Mouse (Mus musculus): ENCODE measurements around the gene Fbxo46. TPM values are rescaled to one million over a fixed set of nuclear protein-coding genes. Genes with fewer than 3 reads are reported as not detected.

Gene Fbxo46
- polyA plus RNA-seq, 1 experiment from 2014 or later = 3.6 TPM

- no peak for ATAC-seq
- WGBS (ENCODE audit: insufficient replicate concordance) = 26% methylated on average over 8 of the region's 8 CpGs
Measured at GRCm38 (mm10) chr7:19171831-19172230, 52.2 kb downstream of the Fbxo46 start.

DNA sequence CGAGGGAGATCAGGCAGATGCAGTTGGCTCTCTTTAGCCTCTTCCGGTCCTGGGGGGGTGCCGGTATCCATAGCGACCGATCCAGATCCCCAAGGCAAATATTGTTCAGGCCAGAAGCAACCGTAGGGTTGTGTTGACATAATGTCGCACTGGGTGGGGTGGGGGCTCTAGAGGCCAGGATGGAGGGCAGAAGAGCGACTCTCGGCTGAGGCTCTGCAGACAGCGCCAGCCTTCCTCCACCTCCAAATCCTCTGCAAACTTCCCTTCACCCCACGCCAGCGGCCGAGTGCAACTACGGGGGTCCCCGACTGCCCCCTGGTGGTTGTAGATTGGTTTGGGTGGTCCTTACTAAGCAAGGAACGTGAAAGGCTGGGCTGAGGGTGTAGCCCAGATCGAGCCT is 53.2 kb downstream of the Fbxo46 start:
- Histone ChIP-seq H3K9ac (replicated peaks) (no peak overlapping the region), H3K9me3 (ENCODE audit: low read length) (no peaks in the 10 kb centered on the region), H3K27me3 (ENCODE audit: insufficient read depth, low read length) (peaks cover 29% of the 10 kb centered on the region), H3K27ac (ENCODE audit: low read depth) (no peak overlapping the region), H3K4me3 (ENCODE audit: low read depth, low read length) (no peak overlapping the region), H3K4me1 (ENCODE audit: insufficient read depth) (peaks cover 3% of the 10 kb centered on the region; the same call in 1 of the 2 replicates), H3K4me2 (ENCODE audit: low read depth, low read length) (peak overlapping the region; percentile 44), H3K36me3 (replicated peaks; ENCODE audit: insufficient read depth, low read length) (no peaks in the 10 kb centered on the region)
- ATAC-seq (peak; percentile 31; the same call in 1 of the 2 replicates), DNase-seq (peak; percentile 83)
- TF ChIP-seq EP300 (IDR thresholded peaks at IDR 0.05; ENCODE audit: low read depth) (no peak), CTCF (IDR thresholded peaks at IDR 0.05; ENCODE audit: low read depth) (peak; percentile 81)
- WGBS (ENCODE audit: insufficient replicate concordance) = 6% methylated on average over 17 of the region's 17 CpGs

More at GRCm38 (mm10) chr7:19171831-19172230, 52.2 kb downstream of the Fbxo46 start:
- H3K27me3 ChIP-seq (ENCODE audit: insufficient read depth, low read length) = peaks cover 18% of the 10 kb centered on the region
- peaks cover 3% of the 10 kb centered on the region; the same call in 1 of the 2 replicates for H3K9me3 ChIP-seq (ENCODE audit: low read length)
- no peak for DNase-seq
- H3K4me3 ChIP-seq (ENCODE audit: low read depth, low read length) = no peak overlapping the region
- H3K4me1 ChIP-seq (ENCODE audit: insufficient read depth) = peaks cover 3% of the 10 kb centered on the region; the same call in 1 of the 2 replicates
- H3K9ac ChIP-seq (replicated peaks) = no peak overlapping the region
- TF ChIP-seq EP300 (IDR thresholded peaks at IDR 0.05; ENCODE audit: low read depth) (no peak), CTCF (IDR thresholded peaks at IDR 0.05; ENCODE audit: low read depth) (no peak)
- no peak overlapping the region for H3K27ac ChIP-seq (ENCODE audit: low read depth)
- no peak overlapping the region for H3K4me2 ChIP-seq (ENCODE audit: low read depth, low read length)
- H3K36me3 ChIP-seq (replicated peaks; ENCODE audit: insufficient read depth, low read length) = no peaks in the 10 kb centered on the region

- Histone ChIP-seq H3K9me3 (ENCODE audit: low read length) (no peaks in the 10 kb centered on the region), H3K27me3 (ENCODE audit: insufficient read depth, low read length) (peaks cover 51% of the 10 kb centered on the region), H3K4me3 (ENCODE audit: low read depth, low read length) (no peak within 1 kb of the TSS), H3K4me1 (ENCODE audit: insufficient read depth) (peaks cover 18% of the 10 kb centered on the region), H3K36me3 (replicated peaks; ENCODE audit: insufficient read depth, low read length) (no peaks in the 10 kb centered on the region), H3K27ac (ENCODE audit: low read depth) (no peak within 1 kb of the TSS), H3K4me2 (ENCODE audit: low read depth, low read length) (no peak within 1 kb of the TSS), H3K9ac (replicated peaks) (no peak within 1 kb of the TSS)
- TF ChIP-seq EP300 (IDR thresholded peaks at IDR 0.05; ENCODE audit: low read depth) (no peak), CTCF (IDR thresholded peaks at IDR 0.05; ENCODE audit: low read depth) (no peak)
- ATAC-seq = peak; percentile 38; the same call in 1 of the 2 replicates
- 3% methylated on average over 30 of the region's 30 CpGs for WGBS (ENCODE audit: insufficient replicate concordance)
- DNase-seq = peak; percentile 49
Measured at GRCm38 (mm10) chr7:19175708-19176515, 56.3 kb downstream of the Fbxo46 start, which contains the start of gene Eml2. Gene Eml2, plus strand, starts transcription at chr7:19176421.

- Histone ChIP-seq H3K27ac (ENCODE audit: low read depth) (no peak overlapping the region), H3K9ac (replicated peaks) (no peak overlapping the region), H3K4me2 (ENCODE audit: low read depth, low read length) (no peak overlapping the region), H3K9me3 (ENCODE audit: low read length) (no peaks in the 10 kb centered on the region), H3K27me3 (ENCODE audit: insufficient read depth, low read length) (peaks cover 51% of the 10 kb centered on the region), H3K36me3 (replicated peaks; ENCODE audit: insufficient read depth, low read length) (no peaks in the 10 kb centered on the region), H3K4me3 (ENCODE audit: low read depth, low read length) (no peak overlapping the region), H3K4me1 (ENCODE audit: insufficient read depth) (peaks cover 24% of the 10 kb centered on the region)
- TF ChIP-seq CTCF (IDR thresholded peaks at IDR 0.05; ENCODE audit: low read depth) (no peak), EP300 (IDR thresholded peaks at IDR 0.05; ENCODE audit: low read depth) (no peak)
- 5% methylated on average over 18 of the region's 21 CpGs for WGBS (ENCODE audit: insufficient replicate concordance)
- no peak for DNase-seq
- ATAC-seq = no peak
Measured at GRCm38 (mm10) chr7:19176516-19176947, 56.9 kb downstream of the Fbxo46 start.

DNA sequence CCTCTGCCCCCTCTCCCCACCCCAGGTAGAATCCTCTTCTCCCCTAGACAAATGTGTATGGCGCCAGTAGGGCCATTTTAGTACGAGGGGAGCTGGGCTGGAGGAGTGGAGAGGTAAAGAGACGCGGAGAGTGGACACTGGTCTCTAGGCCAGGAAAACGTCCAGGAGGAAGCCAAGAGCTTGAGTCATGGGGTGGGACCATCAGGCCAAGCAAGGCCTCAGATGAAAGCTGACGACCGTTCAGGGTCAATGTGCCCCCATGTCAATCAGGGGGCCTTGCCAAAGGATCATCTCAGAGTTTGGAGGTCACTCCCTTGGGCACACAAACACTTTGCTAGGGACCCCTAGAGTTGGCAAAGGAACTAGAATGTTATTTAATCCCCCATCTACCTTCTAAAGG is 57.6 kb downstream of the Fbxo46 start:
- DNase-seq = no peak
- no peak for TF ChIP-seq EP300 (IDR thresholded peaks at IDR 0.05; ENCODE audit: low read depth)
- no peak for TF ChIP-seq CTCF (IDR thresholded peaks at IDR 0.05; ENCODE audit: low read depth)
- Histone ChIP-seq H3K36me3 (replicated peaks; ENCODE audit: insufficient read depth, low read length) (no peaks in the 10 kb centered on the region), H3K9ac (replicated peaks) (no peak overlapping the region), H3K4me3 (ENCODE audit: low read depth, low read length) (no peak overlapping the region), H3K4me1 (ENCODE audit: insufficient read depth) (peaks cover 31% of the 10 kb centered on the region), H3K4me2 (ENCODE audit: low read depth, low read length) (no peak overlapping the region), H3K9me3 (ENCODE audit: low read length) (no peaks in the 10 kb centered on the region), H3K27me3 (ENCODE audit: insufficient read depth, low read length) (peaks cover 51% of the 10 kb centered on the region), H3K27ac (ENCODE audit: low read depth) (no peak overlapping the region)
- ATAC-seq = no peak
- 73% methylated on average over 7 of the region's 7 CpGs for WGBS (ENCODE audit: insufficient replicate concordance)

GRCm38 (mm10) chr7:19178035-19178434 is 58.4 kb downstream of the Fbxo46 start:
- H3K27ac ChIP-seq (ENCODE audit: low read depth) = no peak overlapping the region
- H3K9me3 ChIP-seq (ENCODE audit: low read length) = no peaks in the 10 kb centered on the region
- DNase-seq (no peak), ATAC-seq (no peak)
- TF ChIP-seq EP300 (IDR thresholded peaks at IDR 0.05; ENCODE audit: low read depth) = no peak
- no peak for TF ChIP-seq CTCF (IDR thresholded peaks at IDR 0.05; ENCODE audit: low read depth)
- 20% methylated on average over 18 of the region's 18 CpGs for WGBS (ENCODE audit: insufficient replicate concordance)
- H3K9ac ChIP-seq (replicated peaks) = no peak overlapping the region
- H3K4me2 ChIP-seq (ENCODE audit: low read depth, low read length) = no peak overlapping the region
- peaks cover 28% of the 10 kb centered on the region for H3K4me1 ChIP-seq (ENCODE audit: insufficient read depth)
- H3K36me3 ChIP-seq (replicated peaks; ENCODE audit: insufficient read depth, low read length) = no peaks in the 10 kb centered on the region
- 0 out of 2 replicates have a peak overlapping the region, but pooled peaks have one; percentile 1 for H3K4me3 ChIP-seq (ENCODE audit: low read depth, low read length)
- H3K27me3 ChIP-seq (ENCODE audit: insufficient read depth, low read length) = peaks cover 51% of the 10 kb centered on the region
